ENCODE assay signal across 8 mouse cellular contexts in the genomic region with DNA sequence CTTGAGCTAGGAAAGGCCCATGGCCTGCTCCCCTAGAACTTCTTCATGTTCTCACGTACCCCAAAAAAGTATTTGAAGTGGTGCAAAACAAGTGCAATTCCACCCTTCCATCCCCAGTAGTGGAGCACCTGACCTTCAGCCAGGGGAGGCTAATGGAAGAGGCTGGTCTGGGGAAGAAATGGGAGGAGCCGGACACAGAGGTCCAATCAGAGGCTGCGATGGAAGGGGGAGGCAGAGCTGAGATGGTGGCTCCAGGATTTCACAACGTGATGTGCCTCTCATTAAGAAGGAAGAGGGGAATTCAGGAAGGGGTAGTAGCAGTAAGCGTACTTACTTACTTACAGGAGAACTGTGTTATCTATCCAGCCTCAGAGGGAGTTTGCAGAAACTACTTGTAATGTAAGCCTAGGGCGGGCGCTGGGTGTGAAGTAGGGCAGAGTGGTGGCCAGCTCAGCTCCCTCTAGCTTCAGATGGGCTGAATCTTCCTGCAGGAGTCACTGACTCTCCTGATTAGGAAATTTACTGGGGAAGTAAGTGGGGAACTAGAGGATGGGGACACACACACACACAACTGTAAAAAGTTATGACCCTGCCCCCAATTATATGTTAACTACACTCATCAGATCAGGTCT.
DNase-seq lines count a peak whose midpoint lies in the region; ATAC-seq lines count a peak whose summit lies in the region.

No protein-coding gene starts in this region.

- no peaks in the 10 kb centered on the region for H3K4me1 ChIP-seq in heart, embryonic 14.5 days (ENCODE audit: control insufficient read depth in 2 of 2, insufficient read depth in 2 of 2, low read length in 2 of 2)
- peaks cover 10% of the 10 kb centered on the region for H3K4me1 ChIP-seq in kidney, embryonic 14.5 days (ENCODE audit: control insufficient read depth, insufficient read depth, low read length)

- H3K27me3 ChIP-seq in heart, embryonic 14.5 days (ENCODE audit: control insufficient read depth, insufficient read depth, low read length), result no peaks in the 10 kb centered on the region
- H3K27me3 ChIP-seq in kidney, embryonic 14.5 days (ENCODE audit: control insufficient read depth, insufficient read depth, low read length), result peaks cover 3% of the 10 kb centered on the region; the same call in 1 of the 2 replicates

- no peak overlapping the region for H3K9ac ChIP-seq in heart, embryonic 14.5 days (ENCODE audit: low read length)
- H3K9ac ChIP-seq in kidney, embryonic 14.5 days (ENCODE audit: low read depth, low read length), result no peak overlapping the region

- DNase-seq in heart, adult 11 months, result no peak
- DNase-seq in embryo, embryonic 10 days (ENCODE audit: low spot score), result peak; percentile 80
- peak; percentile 35 for DNase-seq in lung, postnatal 25 days (ENCODE audit: low spot score)
- DNase-seq in cerebellum, adult 11-12 months, result no peak
- no peak for DNase-seq in frontal cortex, adult 2 months (ENCODE audit: extremely low spot score in 1 of 2, low spot score in 1 of 2)

- no peak overlapping the region for H3K4me3 ChIP-seq in heart, embryonic 14.5 days (ENCODE audit: control insufficient read depth in 1 of 2, insufficient read depth in 1 of 2, low read depth in 1 of 2, low read length in 2 of 2)
- H3K4me3 ChIP-seq in kidney, embryonic 14.5 days (ENCODE audit: low read length), result peak overlapping the region; percentile 22; the same call in 1 of the 2 replicates

- no peak overlapping the region for H3K27ac ChIP-seq in heart, embryonic 14.5 days (replicated peaks in 1 of 2; ENCODE audit: control insufficient read depth in 1 of 2, insufficient read depth in 1 of 2, low read depth in 2 of 2, low read length in 2 of 2)
- no peak overlapping the region for H3K27ac ChIP-seq in kidney, embryonic 14.5 days (ENCODE audit: low read depth, low read length)

- 13% methylated on average over 7 of the region's 7 CpGs for WGBS in heart, embryonic 14.5 days
- WGBS in kidney, embryonic 14.5 days, result 5% methylated on average over 7 of the region's 7 CpGs

- H3K9me3 ChIP-seq in heart, embryonic 14.5 days (ENCODE audit: control insufficient read depth, low read length), result no peaks in the 10 kb centered on the region
- no peaks in the 10 kb centered on the region for H3K9me3 ChIP-seq in kidney, embryonic 14.5 days (ENCODE audit: control insufficient read depth, low read length)

- ATAC-seq in heart, embryonic 14.5 days (ENCODE audit: insufficient number of reproducible peaks, insufficient read depth, low FRiP score, low read depth), result no peak
- ATAC-seq in kidney, embryonic 14.5 days (ENCODE audit: low FRiP score, low TSS enrichment), result peak; percentile 86
- ATAC-seq in inflammation-experienced regulatory T-cells, adult 6 months, result no peak

- H3K4me2 ChIP-seq in heart, embryonic 14.5 days (ENCODE audit: low read length), result peak overlapping the region; percentile 16; the same call in 1 of the 2 replicates
- H3K4me2 ChIP-seq in kidney, embryonic 14.5 days (replicated peaks; ENCODE audit: low read depth, low read length), result peak overlapping the region; percentile 44

- no peaks in the 10 kb centered on the region for H3K36me3 ChIP-seq in heart, embryonic 14.5 days (ENCODE audit: control insufficient read depth, insufficient read depth, low read length)
- no peaks in the 10 kb centered on the region for H3K36me3 ChIP-seq in kidney, embryonic 14.5 days (ENCODE audit: control insufficient read depth, insufficient read depth, low read length)

Comparison
In these comparisons a context has a peak if more than half of its experiments do, and no peak if none do; other contexts are left out.
1. DNase-seq: peak in embryo, embryonic 10 days (single experiment) and lung, postnatal 25 days (single experiment); none in heart, adult 11 months (single experiment), cerebellum, adult 11-12 months (single experiment) and frontal cortex, adult 2 months (0 of 2).